Mouse (Mus musculus) megakaryocyte, embryonic 14.5 days (primary cell): Measurements from ENCODE around the gene Tapbpl. TPM values are rescaled to one million over a fixed set of nuclear protein-coding genes. Genes with fewer than 3 reads are reported as not detected.
"Not testable (repeated sequence)": the region's sequence is repeated elsewhere in the genome, so short reads cannot be mapped to it uniquely, and the experiment has no call there.

Experiments used
- H3K27me3 ChIP-seq: replicated peaks from 2 replicates; pipeline ENCODE3; 2012; ENCODE audit warnings: inconsistent platforms
- H3K36me3 ChIP-seq: replicated peaks from 2 replicates; pipeline ENCODE3; 2012; ENCODE audit warnings: low read length, inconsistent platforms, mixed read lengths
- H3K4me1 ChIP-seq: 2 replicates; pipeline ENCODE4 v1.6.1; 2012; ENCODE audit warnings: inconsistent platforms
- H3K4me3 ChIP-seq: replicated peaks from 2 replicates; pipeline ENCODE3; 2012; ENCODE audit warnings: moderate library complexity, mild to moderate bottlenecking, inconsistent platforms
- H3K9me3 ChIP-seq: 2 replicates; pipeline ENCODE4 v1.6.1; 2012; ENCODE audit warnings: inconsistent platforms
- FLI1 ChIP-seq: IDR thresholded peaks from 2 replicates; pipeline ENCODE4 v1.6.1; 2012; ENCODE audit warnings: low read length, inconsistent platforms, mixed read lengths
- GATA1 ChIP-seq: IDR thresholded peaks from 3 replicates; pipeline ENCODE4 v1.6.1; 2012; ENCODE audit warnings: mixed read lengths, low read length, inconsistent platforms, borderline replicate concordance
- polyA plus RNA-seq: library from polyadenylated mRNA; stranded (reverse); fragments of >175 nt; gene quantifications from 2 replicates; pipeline ENCODE4 v1.2.3, GENCODE M21; 2012; ENCODE audit warnings: low replicate concordance; ENCODE audit not compliant: insufficient read depth

Tapbpl gene
- polyA plus RNA-seq = 4.5 and 6.0 TPM in 2 replicates

DNA sequence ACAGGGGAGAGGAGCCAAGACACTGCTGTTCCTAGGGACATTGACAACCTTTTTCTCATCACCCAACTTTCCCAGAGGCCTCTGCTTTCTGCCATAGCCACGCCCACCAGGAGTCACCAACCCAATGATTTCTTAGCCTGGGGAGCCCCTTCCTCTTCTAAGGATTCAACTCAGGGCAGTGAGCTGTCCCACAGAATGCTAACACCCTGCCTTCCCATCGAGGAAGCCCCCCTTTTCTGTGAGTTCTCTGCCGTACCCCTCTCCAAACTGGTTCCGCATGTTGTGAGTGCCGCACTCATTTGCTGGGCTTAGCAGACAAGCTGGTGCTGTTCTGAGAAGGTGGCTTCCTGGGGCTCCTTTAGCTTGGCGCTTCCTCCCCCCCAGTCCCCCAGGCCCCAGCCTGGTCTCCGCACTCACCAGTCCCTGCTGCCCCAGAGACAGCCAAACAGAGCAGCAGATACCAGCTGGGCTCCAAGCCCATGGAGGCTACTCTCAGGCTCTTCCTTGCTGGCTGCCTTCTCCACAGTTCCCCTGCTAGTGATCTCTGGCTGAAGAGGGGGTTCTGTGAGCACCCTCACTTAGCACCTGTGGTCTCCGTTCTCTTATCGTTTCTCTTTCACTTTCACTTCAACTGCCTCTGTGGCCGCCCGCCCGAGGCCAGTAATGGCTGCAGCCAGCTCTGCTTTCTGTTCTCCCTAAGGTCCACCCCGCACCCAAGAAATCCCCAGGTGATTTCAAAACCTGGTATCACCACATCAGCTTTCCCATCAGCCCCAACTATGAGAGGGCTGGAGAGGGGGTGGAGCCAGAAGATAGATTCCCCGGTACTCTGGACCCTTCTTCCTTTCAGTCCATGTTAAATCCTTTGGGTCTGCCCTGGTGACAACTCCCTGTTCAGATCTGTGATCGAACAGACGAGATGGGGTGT is at the start of gene Tapbpl:
TSS of gene Tapbpl (minus strand) at position 744 of the 928 bp plus-strand sequence.
- no peaks in the 10 kb centered on the region for H3K27me3 ChIP-seq
- H3K4me3 ChIP-seq = peak within 1 kb of the TSS; percentile 96
- no peak for TF ChIP-seq FLI1
- TF ChIP-seq GATA1 = no peak
- H3K9me3 ChIP-seq = no peaks in the 10 kb centered on the region
- peaks cover 69% of the 10 kb centered on the region for H3K4me1 ChIP-seq
- peaks cover 45% of the 10 kb centered on the region for H3K36me3 ChIP-seq

DNA sequence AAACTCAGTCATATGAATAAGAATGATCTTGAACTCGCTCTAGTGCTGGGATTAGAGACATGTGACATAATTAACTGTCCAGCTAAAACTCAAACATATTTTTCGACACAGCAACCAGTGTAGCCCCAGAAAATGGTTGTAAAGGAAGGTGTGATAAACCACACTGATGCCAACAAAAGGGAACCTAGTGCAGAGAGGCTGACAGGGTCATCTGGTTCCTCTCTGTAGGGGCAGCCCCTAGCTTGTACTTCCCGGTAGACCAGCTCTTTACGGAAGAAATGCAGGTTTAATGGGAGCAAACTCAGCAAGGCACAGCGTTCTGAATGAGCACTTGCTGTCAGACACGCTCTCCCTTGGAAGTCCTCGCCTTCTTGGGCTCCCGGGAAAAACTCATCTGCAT is 48.1 kb upstream of the Tapbpl start:
- Histone ChIP-seq H3K27me3 (peaks cover 24% of the 10 kb centered on the region), H3K36me3 (no peaks in the 10 kb centered on the region), H3K9me3 (peaks cover 11% of the 10 kb centered on the region), H3K4me1 (peaks cover 4% of the 10 kb centered on the region), H3K4me3 (no peak overlapping the region)
- TF ChIP-seq FLI1 = no peak
- TF ChIP-seq GATA1 = no peak

DNA sequence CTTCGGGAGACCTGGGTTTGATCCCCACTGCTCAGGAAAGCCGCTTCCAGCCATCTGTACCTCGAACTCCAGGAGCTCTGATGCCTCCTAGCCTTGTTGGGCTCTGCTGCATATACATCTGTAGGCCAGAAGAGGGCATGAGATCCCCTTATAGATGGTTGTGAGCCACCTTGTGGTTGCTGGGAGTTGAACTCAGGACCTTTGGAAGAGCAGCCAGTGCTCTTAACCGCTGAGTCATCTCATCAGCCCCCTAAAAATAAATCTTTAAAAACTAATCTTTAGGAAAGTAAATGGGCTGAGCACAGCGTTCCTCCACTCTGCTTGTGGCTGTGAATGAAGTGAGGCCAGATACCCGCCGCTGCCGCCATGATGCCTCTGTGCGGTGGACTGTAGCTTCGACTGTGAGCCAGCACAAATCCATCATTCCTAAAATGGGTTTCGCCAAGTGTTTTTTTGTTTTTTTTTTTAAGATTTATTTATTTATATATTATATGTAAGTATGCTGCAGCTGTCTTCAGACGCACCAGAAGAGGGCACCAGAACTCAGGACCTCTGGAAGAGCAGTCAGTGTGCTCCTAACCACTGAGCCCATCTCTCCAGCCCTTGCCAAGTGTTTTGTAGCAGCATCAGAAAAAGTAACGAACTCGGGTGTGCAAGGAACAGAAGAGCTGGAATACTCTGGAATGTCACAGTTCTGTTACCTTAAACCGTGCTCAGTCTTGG is 43.3 kb upstream of the Tapbpl start:
- TF ChIP-seq GATA1 = no peak
- no peak for TF ChIP-seq FLI1

DNA sequence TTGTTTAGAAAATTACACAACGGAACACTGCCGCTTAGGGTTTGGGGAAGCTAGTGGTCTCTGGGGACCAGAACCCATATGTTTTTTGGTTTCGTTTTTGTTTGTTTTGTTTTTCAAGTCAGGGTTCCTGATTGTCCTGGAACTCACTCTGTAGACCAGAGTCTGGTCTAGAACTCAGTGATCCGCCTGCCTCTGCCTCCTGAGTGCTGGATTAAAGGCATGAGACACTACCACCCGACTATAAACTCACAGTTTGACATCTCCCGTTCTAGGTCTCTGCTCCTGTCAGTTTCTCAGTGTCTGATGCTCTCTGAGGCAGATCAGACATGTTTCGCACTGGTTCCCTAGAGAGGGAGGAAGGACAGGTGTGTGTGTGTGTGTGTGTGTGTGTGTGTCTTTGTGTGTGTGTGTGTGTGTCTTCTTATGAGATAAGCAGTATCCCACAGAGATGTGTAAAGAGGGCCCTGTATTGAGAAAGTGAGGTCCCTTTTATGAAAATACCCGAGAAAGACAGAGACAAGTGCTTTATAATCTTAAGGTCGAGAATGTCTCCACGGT is 40.6 kb upstream of the Tapbpl start:
- Histone ChIP-seq H3K9me3 (no peaks in the 10 kb centered on the region), H3K4me1 (peaks cover 35% of the 10 kb centered on the region), H3K36me3 (no peaks in the 10 kb centered on the region), H3K4me3 (no peak overlapping the region), H3K27me3 (peaks cover 14% of the 10 kb centered on the region)
- TF ChIP-seq GATA1 (no peak), FLI1 (no peak)

More for the DNA sequence above, 43.3 kb upstream of the Tapbpl start:
- Histone ChIP-seq H3K27me3 (peaks cover 21% of the 10 kb centered on the region), H3K4me1 (peaks cover 31% of the 10 kb centered on the region), H3K9me3 (peaks cover 4% of the 10 kb centered on the region; the same call in 1 of the 2 replicates), H3K4me3 (no peak overlapping the region), H3K36me3 (no peaks in the 10 kb centered on the region)

DNA sequence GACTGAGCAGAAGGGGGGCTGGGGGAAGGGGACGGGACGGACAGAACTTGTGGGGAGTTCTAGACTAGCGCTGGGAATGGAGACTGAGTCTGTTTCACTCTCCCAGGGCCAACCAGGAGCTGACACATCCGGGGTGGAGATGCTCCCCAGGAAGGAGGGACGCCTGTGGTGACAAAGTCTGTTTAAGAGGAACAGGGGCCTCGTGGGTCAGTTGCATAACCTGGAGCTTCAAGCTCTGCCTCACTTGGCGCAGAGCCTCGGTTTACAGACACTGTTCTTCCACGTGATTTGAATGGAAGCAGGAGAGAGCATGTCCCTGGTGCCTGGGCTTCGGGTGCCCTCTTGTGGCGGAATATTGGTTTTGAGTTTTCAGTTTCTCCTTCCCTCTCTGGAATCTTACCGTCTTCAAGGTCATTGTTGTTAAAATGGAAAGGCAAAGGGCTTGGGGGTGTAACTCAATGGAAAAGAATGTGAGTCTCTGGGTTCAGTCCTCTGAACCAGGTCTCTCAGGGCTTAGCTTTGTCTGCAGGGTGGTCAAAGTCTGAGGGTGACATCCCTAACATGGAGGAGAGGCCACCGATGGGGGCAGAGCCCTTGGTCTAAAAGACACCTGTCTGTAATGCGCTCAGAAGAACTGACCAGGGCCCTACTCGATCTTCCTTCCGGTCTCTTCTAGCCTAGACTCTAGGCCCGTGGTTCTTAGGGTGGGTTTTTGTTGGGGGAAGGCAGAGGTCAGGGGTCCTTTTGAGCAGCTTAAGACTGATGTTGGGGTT is 40.0 kb upstream of the Tapbpl start:
- Histone ChIP-seq H3K36me3 (no peaks in the 10 kb centered on the region), H3K4me1 (peaks cover 35% of the 10 kb centered on the region), H3K4me3 (peak overlapping the region; percentile 86), H3K27me3 (peaks cover 7% of the 10 kb centered on the region), H3K9me3 (no peaks in the 10 kb centered on the region)
- TF ChIP-seq FLI1 = no peak
- TF ChIP-seq GATA1 = no peak

DNA sequence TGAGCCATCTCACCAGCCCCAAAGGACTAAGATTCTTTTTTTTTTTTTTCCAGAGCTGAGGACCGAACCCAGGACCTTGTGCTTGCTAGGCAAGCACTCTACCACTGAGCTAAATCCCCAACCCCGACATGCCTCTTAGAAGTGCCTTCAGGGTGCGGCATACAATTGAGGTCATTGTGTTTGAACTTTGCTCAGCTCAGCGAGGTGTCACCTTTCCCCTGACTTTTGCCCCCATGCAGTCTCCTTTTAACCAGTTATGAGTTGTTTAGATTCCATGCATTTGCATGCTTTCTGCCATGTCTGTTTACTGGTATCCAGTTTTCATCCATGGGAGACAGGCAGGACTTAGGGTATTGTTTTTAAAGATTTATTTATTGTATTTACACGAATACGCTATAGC is 37.1 kb upstream of the Tapbpl start:
- no peak overlapping the region for H3K4me3 ChIP-seq
- peaks cover 38% of the 10 kb centered on the region for H3K4me1 ChIP-seq
- TF ChIP-seq GATA1 (no peak), FLI1 (no peak)
- H3K9me3 ChIP-seq = no peaks in the 10 kb centered on the region
- H3K27me3 ChIP-seq = no peaks in the 10 kb centered on the region
- no peaks in the 10 kb centered on the region for H3K36me3 ChIP-seq

DNA sequence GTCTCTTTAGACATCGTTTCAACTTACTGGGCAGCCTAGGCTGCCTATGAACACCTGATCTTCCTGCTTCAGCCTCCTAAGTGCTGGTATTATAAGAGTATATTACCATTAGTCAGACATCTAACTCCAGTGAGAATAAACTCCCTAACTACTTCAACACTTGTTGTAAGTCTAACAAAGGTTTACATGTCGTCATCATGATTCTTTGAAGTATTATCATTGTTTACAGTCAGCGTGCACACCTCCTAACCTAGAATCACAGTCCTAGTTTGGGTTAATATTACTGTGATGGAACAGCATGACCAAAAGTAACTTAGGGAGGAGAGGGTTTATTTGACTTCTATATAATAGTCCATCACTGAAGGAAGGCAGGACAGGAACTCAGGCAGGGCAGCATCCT is 35.8 kb upstream of the Tapbpl start:
- no peaks in the 10 kb centered on the region for H3K36me3 ChIP-seq
- peaks cover 5% of the 10 kb centered on the region for H3K9me3 ChIP-seq

DNA sequence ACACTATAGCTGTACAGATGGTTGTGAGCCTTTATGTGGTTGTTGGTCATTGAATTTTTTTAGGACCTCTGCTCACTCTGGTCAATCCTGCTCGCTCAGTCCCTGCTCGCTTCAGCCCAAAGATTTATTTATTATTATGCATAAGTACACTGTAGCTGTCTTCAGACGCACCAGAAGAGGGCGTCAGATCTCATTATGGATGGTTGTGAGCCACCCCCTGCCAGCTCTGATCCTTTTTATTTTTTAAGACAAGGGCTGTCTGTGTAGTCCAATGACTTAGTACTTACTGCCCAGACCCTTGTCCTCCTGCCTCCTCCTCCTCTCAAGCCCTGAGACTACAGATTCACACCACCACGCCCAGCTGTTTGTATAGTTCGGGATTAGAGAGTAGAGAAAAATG is 34.9 kb upstream of the Tapbpl start:
- H3K27me3 ChIP-seq, H3K9me3 ChIP-seq, H3K4me3 ChIP-seq, H3K36me3 ChIP-seq: not testable (repeated sequence)
- H3K4me1 ChIP-seq = peaks cover 29% of the 10 kb centered on the region

More for the DNA sequence above, 35.8 kb upstream of the Tapbpl start:
- H3K4me3 ChIP-seq = no peak overlapping the region
- peaks cover 38% of the 10 kb centered on the region for H3K4me1 ChIP-seq
- no peaks in the 10 kb centered on the region for H3K27me3 ChIP-seq
- TF ChIP-seq GATA1 (no peak), FLI1 (no peak)

DNA sequence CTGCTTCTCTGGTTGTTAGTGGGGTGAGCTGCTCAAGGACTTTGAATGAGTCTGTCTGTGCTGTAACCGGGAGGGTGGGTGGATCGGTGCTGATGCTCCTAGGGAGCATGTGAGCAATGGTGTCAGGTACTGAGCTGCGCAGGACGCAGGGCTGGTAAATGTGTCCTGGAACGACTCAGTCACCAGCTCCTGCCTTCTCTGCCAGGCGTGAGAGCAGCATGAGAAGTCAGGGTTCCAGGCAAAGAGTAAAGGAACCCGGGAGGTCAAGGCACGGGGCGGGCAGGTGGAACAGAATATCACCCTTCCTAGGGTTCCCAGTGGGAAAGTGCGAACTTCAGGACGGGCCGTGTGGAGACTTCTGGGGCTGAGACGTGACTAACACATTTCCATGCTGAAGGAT is 34.4 kb upstream of the Tapbpl start:
- Histone ChIP-seq H3K27me3 (no peaks in the 10 kb centered on the region), H3K9me3 (peaks cover 13% of the 10 kb centered on the region), H3K4me1 (peaks cover 24% of the 10 kb centered on the region), H3K36me3 (no peaks in the 10 kb centered on the region), H3K4me3 (no peak overlapping the region)
- TF ChIP-seq FLI1 (no peak), GATA1 (no peak)
